Mouse (Mus musculus) kidney, embryonic 14.5 days (tissue): ENCODE measurements around the gene Slc7a6. TPM values are rescaled to one million over a fixed set of nuclear protein-coding genes. Genes with fewer than 3 reads are reported as not detected.

Experiments
- ATAC-seq: fragments of 200-750 bp; cut with Nextera tagmentation; 2 replicates; pipeline ENCODE4 v1.8.0; 2017; ENCODE audit warnings: moderate number of reproducible peaks, mild to moderate bottlenecking, moderate TSS enrichment, moderate library complexity; ENCODE audit not compliant: low FRiP score, low TSS enrichment
- H3K27ac ChIP-seq: fragments of 300-500 bp; sonication (generic); 2 replicates; pipeline ENCODE4 v1.5.1; 2014; ENCODE audit warnings: low read depth, mild to moderate bottlenecking, low read length, moderate library complexity, mixed read lengths
- H3K27me3 ChIP-seq: fragments of 300-500 bp; sonication (generic); 2 replicates; pipeline ENCODE4 v1.6.1; 2014; ENCODE audit warnings: mild to moderate bottlenecking, low read length; ENCODE audit not compliant: control insufficient read depth, insufficient read depth
- H3K36me3 ChIP-seq: fragments of 300-500 bp; sonication (generic); 2 replicates; pipeline ENCODE4 v1.6.1; 2014; ENCODE audit warnings: low read length, mixed read lengths; ENCODE audit not compliant: control insufficient read depth, insufficient read depth
- H3K4me1 ChIP-seq: fragments of 300-500 bp; sonication (generic); 2 replicates; pipeline ENCODE4 v1.6.1; 2014; ENCODE audit warnings: low read length, mixed read lengths; ENCODE audit not compliant: control insufficient read depth, insufficient read depth
- H3K4me2 ChIP-seq: fragments of 300-500 bp; sonication (generic); replicated peaks from 2 replicates; pipeline ENCODE4 v1.6.1; 2014; ENCODE audit warnings: low read depth, mild to moderate bottlenecking, low read length
- H3K4me3 ChIP-seq: fragments of 300-500 bp; sonication (generic); 2 replicates; pipeline ENCODE4 v1.5.1; 2014; ENCODE audit warnings: mild to moderate bottlenecking, low read length
- H3K9ac ChIP-seq: fragments of 300-500 bp; sonication (generic); 2 replicates; pipeline ENCODE4 v1.6.1; 2014; ENCODE audit warnings: low read depth, mild to moderate bottlenecking, low read length, moderate library complexity
- H3K9me3 ChIP-seq: fragments of 300-500 bp; sonication (generic); 2 replicates; pipeline ENCODE4 v1.6.1; 2016; ENCODE audit warnings: low read length; ENCODE audit not compliant: control insufficient read depth
- WGBS: fragments of 180-500 bp; shearing (Covaris S2); extraction: QIAGEN DNeasy Blood & Tissue Kit; methylation state at CpG from one replicate; pipeline ENCODE4 v1.1.7; 2014; 5-methylcytosine and 5-hydroxymethylcytosine counted together
- polyA plus RNA-seq: library from polyadenylated mRNA; unstranded; fragments of >200 nt; fragmentation: Nextera tagmentation; extraction: Ambion mirVana; gene quantifications from 2 replicates; pipeline ENCODE4 v1.2.1, GENCODE M21; 2014

Slc7a6 gene
- polyA plus RNA-seq, 1 experiment from 2014 or later = 87.4 TPM

DNA sequence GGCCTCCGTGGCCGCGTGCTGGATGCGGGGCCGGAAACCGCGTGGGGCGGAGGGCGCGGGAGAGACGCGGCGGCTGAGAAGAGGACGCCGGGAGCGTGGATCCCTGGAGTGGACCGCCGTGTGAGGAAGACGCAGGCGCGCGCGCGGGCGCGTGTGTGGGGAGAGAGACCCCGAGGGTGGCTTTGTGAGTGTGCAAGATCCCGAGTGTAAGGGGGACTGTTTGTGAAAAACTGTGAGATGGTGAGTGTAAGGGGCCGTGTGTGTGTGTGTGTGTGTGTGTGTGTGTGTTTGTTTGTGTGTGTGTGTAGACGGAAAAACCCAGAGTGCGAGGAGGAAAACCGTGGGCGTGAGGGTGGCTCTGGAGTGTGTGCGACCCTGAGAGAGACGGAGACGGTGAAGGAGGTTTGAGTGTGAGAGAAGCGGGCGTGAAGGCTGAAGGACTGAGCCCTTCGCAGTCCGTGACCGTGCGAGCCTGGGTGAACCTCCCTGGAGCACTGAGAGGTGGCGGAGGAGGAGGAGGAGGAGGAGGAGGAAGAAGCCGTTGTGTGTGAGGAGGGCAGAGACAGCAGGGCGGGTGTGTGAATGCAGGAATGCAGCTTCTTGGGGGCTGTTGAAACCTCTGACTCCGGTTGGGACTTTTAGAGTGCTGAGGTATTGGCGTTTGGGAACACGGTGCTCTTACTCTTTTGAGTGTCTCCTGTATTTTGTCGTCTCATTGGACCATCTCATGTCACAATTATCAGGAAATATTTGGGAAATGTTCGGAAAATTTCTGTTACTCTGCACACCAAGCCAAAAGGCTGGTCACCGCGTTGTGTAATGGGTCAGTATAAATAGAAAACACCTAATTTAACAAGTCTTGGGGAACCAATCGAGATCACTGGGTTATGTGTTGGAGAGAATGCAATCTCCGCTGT lies 618 bp downstream of the Slc7a6 start:
- H3K4me3 ChIP-seq = peak overlapping the region; percentile 80
- H3K27me3 ChIP-seq = no peaks in the 10 kb centered on the region
- peak; percentile 53 for ATAC-seq
- peak overlapping the region; percentile 81 for H3K9ac ChIP-seq
- WGBS = under 1% methylated on average over 54 of the region's 54 CpGs
- 0 out of 2 replicates have a peak, but pooled peaks cover 3% of the 10 kb centered on the region for H3K36me3 ChIP-seq
- peaks cover 14% of the 10 kb centered on the region; the same call in 1 of the 2 replicates for H3K4me1 ChIP-seq
- H3K27ac ChIP-seq = peak overlapping the region; percentile 69
- peak overlapping the region; percentile 92 for H3K4me2 ChIP-seq
- H3K9me3 ChIP-seq = no peaks in the 10 kb centered on the region

GRCm38 (mm10) chr8:106169934-106170480 lies 1.4 kb downstream of the Slc7a6 start:
- Histone ChIP-seq H3K27ac (no peak overlapping the region), H3K36me3 (no peaks in the 10 kb centered on the region), H3K4me2 (peak overlapping the region; percentile 92), H3K4me3 (peak overlapping the region; percentile 80), H3K9me3 (no peaks in the 10 kb centered on the region), H3K4me1 (peaks cover 14% of the 10 kb centered on the region; the same call in 1 of the 2 replicates), H3K9ac (peak overlapping the region; percentile 81), H3K27me3 (no peaks in the 10 kb centered on the region)
- 26% methylated on average over 6 of the region's 6 CpGs for WGBS
- no peak for ATAC-seq

DNA sequence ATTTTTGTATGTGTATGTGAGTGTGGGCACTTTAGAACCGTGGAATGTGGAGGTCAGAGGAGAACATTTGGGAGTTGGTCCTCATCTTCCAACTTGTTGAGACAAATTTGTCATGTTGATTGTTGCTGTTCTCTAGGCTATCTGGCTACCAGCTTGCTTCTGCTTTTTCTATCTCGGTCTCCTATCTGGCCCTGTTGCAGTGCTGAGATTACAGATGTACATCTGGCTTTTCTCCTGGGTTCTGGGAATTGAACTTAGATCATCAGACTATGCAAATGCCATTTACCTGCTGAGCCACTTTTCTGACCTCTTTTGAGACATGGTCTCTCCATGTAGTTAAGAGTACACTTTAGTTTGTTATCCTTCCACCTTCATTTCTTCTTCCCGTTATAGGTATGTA lies 4.9 kb downstream of the Slc7a6 start:
- no peak overlapping the region for H3K4me3 ChIP-seq
- no peaks in the 10 kb centered on the region for H3K27me3 ChIP-seq
- H3K27ac ChIP-seq = no peak overlapping the region
- H3K4me2 ChIP-seq = no peak overlapping the region
- WGBS = 91% methylated on average over 3 of the region's 3 CpGs
- no peak for ATAC-seq
- H3K9me3 ChIP-seq = no peaks in the 10 kb centered on the region
- H3K4me1 ChIP-seq = 0 out of 2 replicates have a peak, but pooled peaks cover 13% of the 10 kb centered on the region
- H3K36me3 ChIP-seq = no peaks in the 10 kb centered on the region
- no peak overlapping the region for H3K9ac ChIP-seq

GRCm38 (mm10) chr8:106176891-106177290 lies 8.2 kb downstream of the Slc7a6 start:
- H3K4me3 ChIP-seq = no peak overlapping the region
- H3K27ac ChIP-seq = no peak overlapping the region
- H3K36me3 ChIP-seq = peaks cover 7% of the 10 kb centered on the region
- no peak overlapping the region for H3K4me2 ChIP-seq
- no peaks in the 10 kb centered on the region for H3K9me3 ChIP-seq
- WGBS = 33% methylated on average over 1 of the region's 1 CpGs
- H3K4me1 ChIP-seq = 0 out of 2 replicates have a peak, but pooled peaks cover 5% of the 10 kb centered on the region
- ATAC-seq = no peak
- H3K27me3 ChIP-seq = no peaks in the 10 kb centered on the region
- H3K9ac ChIP-seq = no peak overlapping the region

- H3K9me3 ChIP-seq = no peaks in the 10 kb centered on the region
- no peak overlapping the region for H3K4me3 ChIP-seq
- no peaks in the 10 kb centered on the region for H3K27me3 ChIP-seq
- ATAC-seq = no peak
- H3K36me3 ChIP-seq = peaks cover 12% of the 10 kb centered on the region
- 76% methylated on average over 1 of the region's 1 CpGs for WGBS
- no peak overlapping the region for H3K4me2 ChIP-seq
- no peak overlapping the region for H3K9ac ChIP-seq
- no peak overlapping the region for H3K27ac ChIP-seq
- 0 out of 2 replicates have a peak, but pooled peaks cover 5% of the 10 kb centered on the region for H3K4me1 ChIP-seq
Observed at GRCm38 (mm10) chr8:106177594-106177993, 8.9 kb downstream of the Slc7a6 start.

DNA sequence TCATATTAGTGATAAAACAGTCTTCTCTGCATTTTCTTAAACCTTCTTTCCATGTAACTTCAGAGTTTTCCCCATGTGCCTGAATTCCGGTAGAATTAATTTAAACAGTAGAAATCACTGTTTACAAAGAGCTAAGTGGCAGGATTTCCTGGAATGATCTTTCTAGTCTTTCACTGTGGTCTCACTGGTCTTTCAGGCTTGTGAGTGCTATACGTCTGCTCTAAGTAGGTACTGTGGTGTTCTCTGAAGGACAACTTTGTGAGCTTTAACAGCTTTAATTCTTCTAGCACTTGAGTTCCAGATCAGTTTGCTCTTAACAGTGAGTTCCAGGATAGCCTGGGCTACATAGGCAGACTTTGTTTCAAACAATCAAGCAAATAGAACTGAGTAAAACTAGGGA lies 9.8 kb downstream of the Slc7a6 start:
- H3K9ac ChIP-seq = no peak overlapping the region
- H3K4me1 ChIP-seq = 0 out of 2 replicates have a peak, but pooled peaks cover 5% of the 10 kb centered on the region
- no peaks in the 10 kb centered on the region for H3K27me3 ChIP-seq
- no peak overlapping the region for H3K4me2 ChIP-seq
- H3K9me3 ChIP-seq = no peaks in the 10 kb centered on the region
- H3K4me3 ChIP-seq = no peak overlapping the region
- peaks cover 14% of the 10 kb centered on the region for H3K36me3 ChIP-seq
- WGBS = 80% methylated on average over 2 of the region's 2 CpGs
- no peak for ATAC-seq
- no peak overlapping the region for H3K27ac ChIP-seq

DNA sequence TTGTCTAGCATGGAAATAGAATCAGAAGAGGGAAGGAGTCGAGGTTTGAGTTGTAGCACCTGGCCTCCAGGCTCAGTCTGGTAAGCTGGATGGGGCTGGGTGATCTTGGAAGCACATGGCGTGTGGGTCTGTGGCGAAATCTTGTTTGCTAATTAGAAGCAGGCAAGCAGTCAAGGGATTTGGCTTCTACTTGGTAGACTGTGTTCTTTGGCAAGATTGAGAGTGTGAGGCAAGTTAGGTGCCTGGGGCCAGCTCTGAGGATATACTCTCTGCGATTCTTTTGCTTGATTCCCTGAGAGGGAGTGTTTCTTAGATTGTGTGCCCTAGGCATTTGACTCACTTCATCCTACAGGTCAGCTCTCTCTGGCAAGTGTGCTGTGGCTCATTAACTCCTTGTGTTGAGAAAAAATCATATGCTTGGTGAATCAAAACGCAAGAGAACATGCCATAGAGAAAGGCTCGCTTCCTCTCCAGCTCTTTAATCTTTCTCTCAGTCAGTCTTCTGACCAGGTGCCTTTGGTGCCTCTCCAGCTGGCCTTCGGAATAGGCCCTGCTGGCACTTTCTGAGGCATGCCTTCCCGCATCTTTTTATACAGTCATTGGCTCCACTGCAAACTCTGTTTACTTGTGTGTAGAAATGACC lies 17.1 kb downstream of the Slc7a6 start:
- peaks cover 20% of the 10 kb centered on the region for H3K36me3 ChIP-seq
- peaks cover 10% of the 10 kb centered on the region; the same call in 1 of the 2 replicates for H3K4me1 ChIP-seq
- no peak overlapping the region for H3K9ac ChIP-seq
- no peak overlapping the region for H3K4me3 ChIP-seq
- no peak overlapping the region for H3K4me2 ChIP-seq
- H3K27ac ChIP-seq = no peak overlapping the region
- no peaks in the 10 kb centered on the region for H3K9me3 ChIP-seq
- H3K27me3 ChIP-seq = no peaks in the 10 kb centered on the region
- ATAC-seq = no peak
- 61% methylated on average over 8 of the region's 8 CpGs for WGBS

DNA sequence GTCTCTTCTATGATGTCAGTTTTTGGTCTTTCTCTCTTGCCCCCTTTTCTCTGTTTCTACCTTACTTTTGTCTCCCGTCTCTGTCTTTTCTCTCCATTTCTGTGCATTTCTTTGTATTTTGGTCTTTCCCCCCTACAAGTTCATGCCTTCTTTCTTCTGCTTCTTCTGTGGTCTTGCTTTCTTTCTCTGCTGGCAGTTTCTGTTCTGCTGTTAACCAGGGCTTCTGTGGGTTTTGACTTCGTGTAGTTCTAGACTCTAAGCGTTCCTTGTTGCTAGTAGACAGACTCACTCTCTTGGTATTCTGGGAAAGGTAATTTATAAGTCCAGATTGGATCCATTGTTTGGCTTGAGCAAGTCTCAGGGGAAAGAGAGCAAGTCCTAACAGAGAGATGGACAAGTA lies 17.7 kb downstream of the Slc7a6 start:
- H3K4me3 ChIP-seq = no peak overlapping the region
- H3K9me3 ChIP-seq = no peaks in the 10 kb centered on the region
- 98% methylated on average over 3 of the region's 3 CpGs for WGBS
- peaks cover 10% of the 10 kb centered on the region; the same call in 1 of the 2 replicates for H3K4me1 ChIP-seq
- no peak overlapping the region for H3K27ac ChIP-seq
- no peak overlapping the region for H3K9ac ChIP-seq
- H3K27me3 ChIP-seq = no peaks in the 10 kb centered on the region
- no peak overlapping the region for H3K4me2 ChIP-seq
- ATAC-seq = no peak
- H3K36me3 ChIP-seq = peaks cover 23% of the 10 kb centered on the region
